Mouse (Mus musculus) hindbrain, embryonic 10.5 days (tissue): ENCODE results near the gene Mfsd4a. TPM values are rescaled to one million over a fixed set of nuclear protein-coding genes. Genes with fewer than 3 reads are reported as not detected.

Experiments
- DNase-seq: peaks from one replicate; pipeline ENCODE4 v3.0.0-alpha.2; 2017; ENCODE audit warnings: low spot score
- H3K27ac ChIP-seq: fragments of 300-500 bp; sonication (generic); 2 replicates; pipeline ENCODE4 v1.5.1; 2016; ENCODE audit warnings: mild to moderate bottlenecking, moderate library complexity
- H3K27me3 ChIP-seq: fragments of 300-500 bp; sonication (generic); 2 replicates; pipeline ENCODE4 v1.6.1; 2016; ENCODE audit warnings: mild to moderate bottlenecking; ENCODE audit not compliant: poor library complexity, insufficient read depth, severe bottlenecking
- H3K36me3 ChIP-seq: fragments of 300-500 bp; sonication (generic); 2 replicates; pipeline ENCODE4 v1.6.1; 2016; ENCODE audit warnings: mild to moderate bottlenecking, moderate library complexity
- H3K4me1 ChIP-seq: fragments of 300-500 bp; sonication (generic); replicated peaks from 2 replicates; pipeline ENCODE4 v1.6.1; 2016; ENCODE audit warnings: mild to moderate bottlenecking
- H3K4me3 ChIP-seq: fragments of 300-500 bp; sonication (generic); 2 replicates; pipeline ENCODE4 v1.5.1; 2016; ENCODE audit warnings: mild to moderate bottlenecking, moderate library complexity
- H3K9me3 ChIP-seq: fragments of 300-500 bp; sonication (generic); 2 replicates; pipeline ENCODE4 v1.6.1; 2016; ENCODE audit warnings: mild to moderate bottlenecking, moderate library complexity
- WGBS: fragments of 180-500 bp; shearing (Covaris S2); methylation state at CpG from one replicate; pipeline ENCODE4 v1.1.7; 2016; 5-methylcytosine and 5-hydroxymethylcytosine counted together
- polyA plus RNA-seq: library from polyadenylated mRNA; unstranded; fragments of >200 nt; fragmentation: Nextera tagmentation; extraction: Ambion mirVana; gene quantifications from 2 replicates; pipeline ENCODE4 v1.2.1, GENCODE M21; 2016

Mfsd4a gene
- 10.7 and 12.2 TPM in 2 replicates for polyA plus RNA-seq

DNA sequence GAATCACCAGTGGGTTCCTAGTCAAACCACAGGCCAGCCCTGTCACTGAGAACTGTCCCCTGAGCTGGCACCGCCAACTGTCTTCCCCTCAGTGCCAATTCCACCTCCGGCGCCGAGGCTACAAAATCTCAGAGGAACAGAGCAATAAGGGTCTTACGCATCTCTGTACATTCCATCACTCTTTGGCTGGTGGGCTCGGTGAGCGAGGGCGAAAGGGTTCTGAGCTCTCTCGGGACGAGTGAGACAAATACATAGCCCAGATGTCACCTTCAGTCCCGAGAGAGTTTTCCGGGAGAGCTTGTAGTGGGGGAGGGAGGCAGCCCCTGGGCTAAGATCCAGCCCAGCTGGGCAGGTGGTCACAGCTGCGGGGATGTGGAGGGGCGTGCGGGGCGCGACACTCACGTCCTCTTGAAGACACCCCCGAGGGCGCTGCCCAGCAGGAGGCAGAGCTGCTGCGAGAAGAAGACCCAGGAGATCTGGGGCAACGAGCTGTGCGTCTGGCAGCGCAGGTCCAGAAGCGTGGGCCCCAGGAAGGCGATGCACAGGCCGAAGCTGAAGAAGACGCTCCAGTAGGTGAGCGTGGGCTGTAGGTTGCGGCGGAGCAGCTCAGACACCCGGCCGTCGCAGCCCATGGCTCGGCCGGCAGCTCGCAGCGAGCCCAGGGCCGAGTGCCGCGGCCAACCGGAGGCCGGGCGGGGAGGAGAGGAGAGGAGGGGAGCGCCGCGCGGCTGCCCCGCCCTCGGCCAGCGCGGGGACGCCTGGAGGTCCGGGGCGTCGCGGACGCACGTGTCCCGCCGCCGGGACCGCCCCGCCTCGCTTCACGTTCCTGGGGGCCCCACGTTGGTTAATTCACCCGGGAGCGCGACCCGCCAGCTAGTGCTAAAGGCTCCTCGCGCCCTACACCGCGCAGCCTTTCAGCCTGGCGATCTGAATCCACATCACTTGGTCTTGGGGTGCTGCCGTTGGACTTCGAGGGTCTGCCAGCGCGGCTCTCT lies at the start of gene Mfsd4a:
Gene Mfsd4a (minus strand): TSS at position 802 of the 995 bp plus-strand sequence.
- Histone ChIP-seq H3K27me3 (peaks cover 70% of the 10 kb centered on the region), H3K4me3 (peak within 1 kb of the TSS; percentile 58), H3K27ac (peak within 1 kb of the TSS; percentile 73), H3K36me3 (no peaks in the 10 kb centered on the region), H3K9me3 (no peaks in the 10 kb centered on the region), H3K4me1 (peaks cover 15% of the 10 kb centered on the region)
- 3% methylated on average over 80 of the region's 80 CpGs for WGBS
- DNase-seq = peak; percentile 53

DNA sequence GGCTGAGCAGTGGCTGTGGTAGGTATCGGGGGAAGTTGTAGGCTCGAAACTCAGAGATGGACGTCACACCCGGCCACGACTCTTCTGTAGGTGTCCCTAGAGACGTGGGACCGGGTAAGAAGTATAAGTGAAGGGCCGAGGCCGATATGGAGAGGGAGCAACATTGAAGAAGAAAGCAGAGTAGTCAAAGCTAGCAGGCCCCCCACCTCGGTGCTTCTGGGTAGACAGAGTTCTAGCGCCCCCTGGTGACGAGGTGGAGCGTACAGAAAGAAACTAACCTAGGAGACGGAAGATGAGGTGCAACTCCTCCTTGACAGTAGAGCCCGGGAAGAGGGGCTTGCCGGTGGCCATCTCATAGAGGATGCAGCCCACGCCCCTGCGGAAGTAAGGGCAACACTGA lies 48.7 kb upstream of the Mfsd4a start:
- 25% methylated on average over 18 of the region's 18 CpGs for WGBS
- H3K4me3 ChIP-seq = no peak overlapping the region
- H3K4me1 ChIP-seq = peaks cover 10% of the 10 kb centered on the region
- H3K27me3 ChIP-seq = no peaks in the 10 kb centered on the region; the same call in 1 of the 2 replicates
- no peaks in the 10 kb centered on the region for H3K9me3 ChIP-seq
- no peaks in the 10 kb centered on the region for H3K36me3 ChIP-seq
- DNase-seq = peak; percentile 72
- no peak overlapping the region for H3K27ac ChIP-seq

DNA sequence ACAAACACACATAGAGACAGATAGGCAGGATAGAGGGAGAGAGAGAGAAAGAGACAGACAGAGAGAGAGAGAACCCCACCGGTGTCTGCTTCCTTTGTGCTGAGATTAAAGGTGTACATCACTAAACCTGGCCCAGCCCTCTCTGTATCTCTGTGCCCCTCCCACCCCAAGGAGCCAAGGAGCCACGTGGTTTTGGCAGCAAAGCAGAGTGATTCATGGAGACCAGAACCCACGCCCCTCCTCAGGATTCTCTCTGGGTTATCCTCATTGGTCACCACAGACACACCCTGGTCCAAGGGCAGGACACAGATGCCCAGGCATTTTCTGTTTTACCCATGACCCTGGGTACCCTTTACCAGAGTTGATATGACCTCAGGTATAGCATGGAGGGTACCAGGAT lies 45.2 kb upstream of the Mfsd4a start:
- WGBS = 56% methylated on average over 3 of the region's 3 CpGs
- H3K4me3 ChIP-seq = no peak overlapping the region
- no peak for DNase-seq
- no peak overlapping the region for H3K27ac ChIP-seq
- H3K36me3 ChIP-seq = no peaks in the 10 kb centered on the region
- H3K9me3 ChIP-seq = no peaks in the 10 kb centered on the region
- no peaks in the 10 kb centered on the region for H3K27me3 ChIP-seq
- H3K4me1 ChIP-seq = peaks cover 13% of the 10 kb centered on the region

DNA sequence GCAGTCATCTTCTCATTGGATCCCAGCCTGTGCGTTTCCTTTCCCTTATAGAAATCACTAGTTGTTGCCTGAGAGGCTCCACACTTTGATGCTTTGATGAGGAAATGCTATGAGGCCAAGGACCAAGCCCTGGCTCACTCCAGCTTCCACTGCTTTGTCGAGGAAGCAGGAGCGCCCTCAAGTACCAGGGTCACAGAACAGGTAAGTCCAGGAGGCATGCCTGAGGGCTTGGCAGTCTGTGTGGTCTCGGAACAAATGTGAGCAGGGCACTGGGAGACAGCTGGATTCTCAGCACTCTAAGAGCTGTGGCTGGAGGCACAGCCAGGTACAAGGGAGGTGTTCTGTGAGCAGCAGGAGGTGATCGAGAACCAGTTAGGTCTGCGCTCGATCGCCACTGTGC lies 44.6 kb upstream of the Mfsd4a start:
- no peak for DNase-seq
- no peak overlapping the region for H3K4me3 ChIP-seq
- 79% methylated on average over 8 of the region's 8 CpGs for WGBS
- no peak overlapping the region for H3K27ac ChIP-seq
- no peaks in the 10 kb centered on the region for H3K9me3 ChIP-seq
- peaks cover 13% of the 10 kb centered on the region for H3K4me1 ChIP-seq
- H3K36me3 ChIP-seq = no peaks in the 10 kb centered on the region
- no peaks in the 10 kb centered on the region for H3K27me3 ChIP-seq

DNA sequence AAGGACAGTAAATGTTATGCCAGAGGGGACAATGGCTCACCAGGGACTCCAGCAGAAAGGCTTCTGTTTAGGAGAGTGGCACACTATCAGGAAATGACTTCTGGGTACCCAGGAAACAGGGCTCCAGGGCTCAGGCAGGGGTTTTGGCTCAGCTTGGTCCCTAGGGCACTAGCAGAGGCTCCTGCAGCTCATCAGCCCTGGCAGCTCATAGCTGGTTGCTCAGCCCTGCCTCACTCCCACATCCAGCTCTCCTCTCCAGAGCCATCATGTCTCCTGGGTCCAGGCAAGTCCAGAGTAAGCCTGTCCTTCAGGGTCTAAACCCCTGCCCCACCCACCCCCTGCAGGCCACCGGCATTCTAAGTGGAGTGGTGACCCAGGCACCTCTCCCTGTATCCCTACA lies 43.5 kb upstream of the Mfsd4a start:
- H3K27me3 ChIP-seq = no peaks in the 10 kb centered on the region
- WGBS = 48% methylated on average over 1 of the region's 1 CpGs
- no peak overlapping the region for H3K27ac ChIP-seq
- DNase-seq = no peak
- no peaks in the 10 kb centered on the region for H3K9me3 ChIP-seq
- no peak overlapping the region for H3K4me3 ChIP-seq
- H3K4me1 ChIP-seq = peaks cover 8% of the 10 kb centered on the region
- H3K36me3 ChIP-seq = no peaks in the 10 kb centered on the region

DNA sequence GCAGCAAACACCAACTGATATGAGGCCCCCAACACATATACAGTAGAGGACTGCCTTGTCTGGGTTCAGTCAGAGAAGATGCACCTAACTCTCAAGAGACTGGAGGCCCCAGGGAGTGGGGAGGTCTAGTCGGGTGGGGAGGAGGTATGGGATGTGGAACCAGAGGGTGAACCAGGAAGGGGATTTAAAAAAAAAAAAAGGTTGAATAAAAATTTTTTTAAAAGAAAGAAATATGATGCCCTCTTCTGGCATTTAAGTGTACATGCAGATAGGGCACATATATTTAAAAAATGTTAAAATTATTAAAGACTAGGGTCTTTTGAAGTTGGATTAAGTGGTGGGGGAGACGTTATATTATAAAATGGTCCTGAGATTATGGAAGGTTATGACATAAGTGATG lies 41.5 kb upstream of the Mfsd4a start:
- 68% methylated on average over 2 of the region's 2 CpGs for WGBS
- Histone ChIP-seq H3K36me3 (no peaks in the 10 kb centered on the region), H3K4me1 (peaks cover 5% of the 10 kb centered on the region; the same call in 1 of the 2 replicates), H3K27ac (no peak overlapping the region), H3K4me3 (no peak overlapping the region), H3K27me3 (no peaks in the 10 kb centered on the region), H3K9me3 (no peaks in the 10 kb centered on the region)
- DNase-seq = no peak

DNA sequence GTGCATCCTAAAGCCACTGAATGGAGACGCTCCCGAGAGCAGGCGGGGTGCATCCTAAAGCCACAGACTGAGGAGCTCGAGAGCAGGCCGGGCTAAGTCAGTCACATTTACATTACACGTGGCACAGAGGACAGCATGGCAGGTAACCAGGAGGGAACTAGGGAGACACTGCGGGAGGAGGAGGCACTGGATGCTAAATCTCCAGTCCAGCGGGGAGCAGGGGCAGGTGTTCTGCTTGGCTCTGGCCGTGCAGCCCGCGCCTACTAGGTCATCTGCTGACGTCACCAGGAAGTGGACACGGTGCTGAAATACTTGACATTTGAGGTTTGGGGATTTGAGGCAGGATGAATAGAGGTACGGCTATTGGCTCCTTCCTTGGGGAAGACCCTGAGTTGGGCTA lies 36.5 kb upstream of the Mfsd4a start:
- H3K27me3 ChIP-seq = no peaks in the 10 kb centered on the region
- H3K27ac ChIP-seq = no peak overlapping the region
- H3K9me3 ChIP-seq = 0 out of 2 replicates have a peak, but pooled peaks cover 5% of the 10 kb centered on the region
- H3K4me3 ChIP-seq = no peak overlapping the region
- no peaks in the 10 kb centered on the region for H3K36me3 ChIP-seq
- DNase-seq = no peak
- H3K4me1 ChIP-seq = no peaks in the 10 kb centered on the region
- WGBS = 66% methylated on average over 14 of the region's 14 CpGs

DNA sequence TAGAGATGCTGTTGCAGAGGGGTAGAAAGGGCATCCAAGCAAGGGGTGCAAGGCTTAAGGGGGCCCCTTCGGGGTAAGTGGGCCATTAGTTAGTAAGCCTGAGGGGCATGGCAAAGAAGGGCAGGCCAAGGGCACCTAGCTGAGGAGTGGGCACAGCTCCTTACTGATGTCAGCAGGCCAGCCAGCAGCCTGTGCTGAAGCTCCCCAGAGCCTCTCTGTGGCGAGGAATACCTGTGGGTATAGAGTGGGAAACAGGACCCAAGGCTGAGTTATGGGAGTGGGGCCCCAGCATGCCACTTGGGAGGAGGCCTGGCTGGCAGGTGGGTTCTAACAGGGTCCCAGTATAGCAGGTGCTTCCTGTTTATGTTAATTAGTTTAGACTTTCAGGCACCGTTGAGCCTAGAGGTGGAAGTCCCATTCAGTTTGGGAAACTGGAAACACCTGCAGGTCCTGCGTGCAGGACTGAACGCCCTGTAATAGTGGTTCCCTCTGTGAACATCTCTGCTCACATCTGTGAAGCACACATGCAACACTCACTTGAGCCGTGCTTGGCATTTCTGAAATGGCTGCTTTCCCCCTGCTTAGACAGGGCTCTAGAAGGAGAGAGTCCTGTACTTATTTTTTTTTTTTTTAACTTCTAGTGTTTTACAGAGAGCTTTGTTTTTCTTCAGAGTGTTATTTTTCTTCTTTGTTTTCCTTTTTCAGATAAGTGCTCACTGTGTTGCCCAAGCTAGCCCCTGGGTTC lies 34.3 kb upstream of the Mfsd4a start:
- H3K4me1 ChIP-seq = no peaks in the 10 kb centered on the region
- H3K36me3 ChIP-seq = no peaks in the 10 kb centered on the region
- DNase-seq = no peak
- WGBS = 82% methylated on average over 6 of the region's 6 CpGs
- no peaks in the 10 kb centered on the region; the same call in 1 of the 2 replicates for H3K27me3 ChIP-seq
- no peak overlapping the region for H3K4me3 ChIP-seq
- H3K9me3 ChIP-seq = 0 out of 2 replicates have a peak, but pooled peaks cover 5% of the 10 kb centered on the region
- no peak overlapping the region for H3K27ac ChIP-seq

DNA sequence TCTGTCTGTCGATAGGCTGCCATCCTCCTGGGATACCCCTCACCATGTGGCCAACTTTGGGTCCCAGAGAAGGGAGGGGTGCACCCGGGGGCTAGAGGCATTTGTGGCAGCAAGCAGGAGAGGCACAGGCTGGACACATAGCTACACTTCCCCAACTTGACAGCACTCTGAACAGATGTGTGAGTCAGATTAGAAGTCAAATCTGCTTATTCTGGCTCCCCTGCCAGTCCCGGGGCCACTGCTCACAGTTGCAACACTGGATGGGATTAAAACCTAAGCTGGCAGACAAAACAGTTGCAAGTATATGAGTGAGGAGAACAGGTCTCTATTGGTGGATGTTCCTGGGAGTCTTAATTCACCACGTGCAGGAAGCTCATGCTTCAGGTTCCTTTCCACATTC lies 31.9 kb upstream of the Mfsd4a start:
- 79% methylated on average over 4 of the region's 4 CpGs for WGBS
- DNase-seq = no peak

DNA sequence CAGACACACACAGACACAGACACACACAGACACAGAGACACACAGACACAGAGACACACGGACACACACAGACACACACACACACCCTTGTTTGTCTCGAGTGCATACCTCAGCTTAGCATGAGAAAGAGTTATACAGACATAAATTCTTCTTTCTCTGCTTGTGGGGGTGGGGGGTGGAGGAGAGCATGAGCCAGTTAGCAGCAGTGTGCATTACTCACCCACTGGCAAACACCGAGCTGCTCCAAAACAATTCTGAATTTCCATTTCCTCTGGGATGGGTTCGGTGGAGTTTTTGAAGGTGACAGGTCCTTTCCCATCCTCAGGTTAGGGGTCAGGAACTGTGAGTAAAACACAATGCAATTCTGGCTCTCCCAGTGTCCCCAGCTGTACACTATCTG lies 31.2 kb upstream of the Mfsd4a start:
- H3K9me3 ChIP-seq = 0 out of 2 replicates have a peak, but pooled peaks cover 5% of the 10 kb centered on the region
- 79% methylated on average over 4 of the region's 4 CpGs for WGBS
- H3K4me1 ChIP-seq = no peaks in the 10 kb centered on the region
- H3K4me3 ChIP-seq = no peak overlapping the region
- no peak overlapping the region for H3K27ac ChIP-seq
- no peaks in the 10 kb centered on the region for H3K36me3 ChIP-seq
- DNase-seq = no peak
- H3K27me3 ChIP-seq = peaks cover 6% of the 10 kb centered on the region

More for the DNA sequence above, 31.9 kb upstream of the Mfsd4a start:
- no peaks in the 10 kb centered on the region for H3K4me1 ChIP-seq
- H3K27me3 ChIP-seq = peaks cover 6% of the 10 kb centered on the region
- H3K36me3 ChIP-seq = no peaks in the 10 kb centered on the region
- 0 out of 2 replicates have a peak, but pooled peaks cover 5% of the 10 kb centered on the region for H3K9me3 ChIP-seq
- H3K4me3 ChIP-seq = no peak overlapping the region
- H3K27ac ChIP-seq = no peak overlapping the region

DNA sequence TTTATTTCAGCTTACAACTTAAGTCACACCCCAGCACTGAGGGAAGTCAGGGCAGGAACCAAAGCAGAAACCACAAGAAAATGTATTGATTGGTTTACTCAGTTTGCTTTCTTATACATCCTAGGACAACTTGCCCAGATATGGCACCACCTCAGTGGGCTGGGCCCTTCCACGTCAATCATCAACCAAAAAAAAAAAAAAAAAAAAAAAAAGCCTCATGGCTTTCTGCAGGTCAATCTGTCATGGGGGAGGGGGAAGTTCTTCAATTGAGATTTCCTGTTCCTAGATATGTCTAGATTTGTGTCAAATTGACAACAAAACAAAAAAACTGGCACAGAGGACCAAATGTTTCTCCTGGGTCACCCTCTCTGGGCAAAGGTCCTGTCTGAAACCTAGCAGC lies 30.2 kb upstream of the Mfsd4a start:
- Histone ChIP-seq H3K9me3 (0 out of 2 replicates have a peak, but pooled peaks cover 5% of the 10 kb centered on the region), H3K36me3 (no peaks in the 10 kb centered on the region), H3K27ac (no peak overlapping the region), H3K4me1 (no peaks in the 10 kb centered on the region), H3K4me3 (no peak overlapping the region), H3K27me3 (peaks cover 6% of the 10 kb centered on the region)
- WGBS = 84% methylated on average over 1 of the region's 1 CpGs
- DNase-seq = no peak

DNA sequence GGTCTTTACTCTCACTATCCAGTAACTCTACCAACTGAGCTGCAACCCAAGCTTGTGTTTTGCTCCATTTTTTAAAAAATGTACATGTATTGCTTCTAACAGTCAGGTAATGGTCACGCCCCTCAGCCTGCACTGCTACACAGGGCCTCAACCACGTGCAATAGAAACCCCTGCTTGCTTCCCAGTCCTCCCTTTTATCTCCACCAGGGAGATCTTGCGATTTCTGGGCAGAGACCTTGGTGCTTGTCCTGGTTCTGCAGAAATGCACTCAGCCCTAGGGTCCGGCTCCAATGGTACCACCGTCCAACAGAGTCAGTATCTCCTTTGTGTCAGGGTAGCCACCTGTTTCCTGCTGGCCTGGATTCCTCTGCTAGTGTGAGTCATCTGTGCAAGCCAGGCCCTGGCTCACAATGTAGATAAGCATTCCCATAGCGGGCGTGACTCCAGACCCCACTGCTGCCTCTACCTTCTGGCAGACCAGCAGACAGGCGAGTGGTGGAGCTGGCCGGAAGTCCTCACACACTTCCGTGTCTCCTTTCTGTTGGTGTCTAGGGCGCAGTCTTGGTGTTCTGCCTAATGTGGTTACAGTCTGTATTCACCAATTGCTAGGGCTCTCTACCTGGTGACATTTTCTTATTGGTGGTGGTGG lies 27.6 kb upstream of the Mfsd4a start:
- H3K4me1 ChIP-seq = no peaks in the 10 kb centered on the region
- 84% methylated on average over 11 of the region's 11 CpGs for WGBS

More for the DNA sequence above, 27.6 kb upstream of the Mfsd4a start:
- Histone ChIP-seq H3K9me3 (no peaks in the 10 kb centered on the region), H3K27me3 (peaks cover 6% of the 10 kb centered on the region), H3K36me3 (no peaks in the 10 kb centered on the region), H3K4me3 (no peak overlapping the region), H3K27ac (no peak overlapping the region)
- no peak for DNase-seq
